Mouse (Mus musculus) gastrocnemius, adult 8-10 months (tissue): ENCODE data around the gene Gm26602. TPM values are rescaled to one million over a fixed set of nuclear protein-coding genes. Genes with fewer than 3 reads are reported as not detected.
"Not testable (repeated sequence)": the region's sequence is repeated elsewhere in the genome, so short reads cannot be mapped to it uniquely, and the experiment has no call there.

Source experiments
- DNase-seq, 2 experiments: peaks; one replicate each; pipeline ENCODE4 v3.0.0; 2022; ENCODE audit warnings: low spot score in 2 of 2
- total RNA-seq, 4 experiments: library from RNA; stranded (reverse); gene quantifications; 2 replicates each; pipeline ENCODE4 v1.2.4; 2022

The Gm26602 gene
- total RNA-seq, 4 experiments from 2014 or later, result not detected

DNA sequence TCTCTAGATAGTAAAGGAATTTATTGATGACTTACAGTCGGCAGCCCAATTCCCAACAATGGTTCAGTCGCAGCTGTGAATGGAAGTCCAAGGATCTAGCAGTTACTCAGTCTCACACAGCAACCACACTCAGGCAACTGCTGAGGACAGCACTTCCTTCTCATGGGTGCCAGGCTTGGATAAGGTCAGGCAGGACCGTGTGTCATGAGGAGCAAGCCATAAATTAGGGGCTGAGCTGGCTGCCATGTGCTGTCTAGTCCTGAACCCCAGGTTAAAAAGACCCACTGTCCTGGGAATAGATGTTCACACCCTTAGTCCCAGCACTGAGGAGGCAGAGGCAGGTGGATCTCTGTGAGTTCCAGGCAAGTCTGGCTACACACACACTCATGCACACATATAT lies 25.7 kb upstream of the Gm26602 start:
- not testable (repeated sequence) for DNase-seq

DNA sequence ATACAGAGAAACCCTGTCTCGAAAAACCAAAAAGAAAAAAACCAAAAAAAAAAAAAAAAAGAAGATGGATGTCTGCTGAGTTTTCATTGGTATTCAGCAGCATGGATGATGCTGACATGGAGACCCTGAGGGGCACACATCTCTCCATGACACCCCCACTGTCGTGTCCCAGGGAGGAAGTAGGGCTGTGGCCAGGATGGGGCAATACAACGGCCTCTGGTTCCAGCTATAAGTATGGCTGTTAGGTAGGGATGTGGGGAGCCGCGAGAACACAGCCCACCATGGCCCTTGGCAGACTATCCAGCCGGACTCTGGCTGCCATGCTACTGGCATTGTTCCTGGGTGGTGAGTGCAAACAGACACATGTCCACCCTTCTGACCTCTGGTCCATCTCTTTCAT lies 24.6 kb upstream of the Gm26602 start, which contains the start of gene Elane:
TSS of gene Elane (plus strand) at position 194 of the 400 bp plus-strand sequence.
- no peak for DNase-seq

DNA sequence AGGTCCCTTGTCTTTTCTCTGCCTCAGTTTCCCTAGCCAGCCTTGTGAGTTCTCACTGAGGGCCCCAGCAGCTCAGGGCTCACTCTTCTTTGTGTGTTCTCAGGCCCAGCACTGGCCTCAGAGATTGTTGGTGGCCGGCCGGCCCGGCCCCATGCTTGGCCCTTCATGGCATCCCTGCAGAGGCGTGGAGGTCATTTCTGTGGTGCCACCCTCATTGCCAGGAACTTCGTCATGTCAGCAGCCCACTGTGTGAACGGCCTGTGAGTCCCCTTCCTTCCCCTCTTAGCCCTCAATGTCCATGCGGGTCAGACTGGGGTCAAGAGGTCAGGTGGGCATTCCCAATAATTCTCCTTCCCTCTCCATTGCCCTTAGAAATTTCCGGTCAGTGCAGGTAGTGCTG lies 24.0 kb upstream of the Gm26602 start:
- DNase-seq, result no peak

DNA sequence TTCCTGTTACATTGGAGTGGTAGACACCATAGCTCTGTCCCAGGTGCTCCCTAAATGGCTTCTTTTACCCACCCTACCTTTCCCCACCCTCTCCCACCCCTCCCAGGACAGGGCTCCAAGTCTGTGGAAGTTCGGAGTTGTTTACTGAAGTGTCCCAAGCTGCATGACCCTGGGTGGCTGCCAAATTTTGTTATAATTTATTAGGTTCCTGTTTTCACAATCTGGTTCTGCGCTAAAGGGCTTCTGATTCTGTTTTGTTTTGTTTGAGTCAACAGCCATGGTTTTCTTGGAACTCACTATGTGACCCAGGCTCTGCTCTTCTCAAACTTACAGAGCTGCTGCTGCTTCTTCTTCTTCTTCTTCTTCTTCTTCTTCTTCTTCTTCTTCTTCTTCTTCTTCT lies 21.3 kb upstream of the Gm26602 start:
- no peak for DNase-seq

DNA sequence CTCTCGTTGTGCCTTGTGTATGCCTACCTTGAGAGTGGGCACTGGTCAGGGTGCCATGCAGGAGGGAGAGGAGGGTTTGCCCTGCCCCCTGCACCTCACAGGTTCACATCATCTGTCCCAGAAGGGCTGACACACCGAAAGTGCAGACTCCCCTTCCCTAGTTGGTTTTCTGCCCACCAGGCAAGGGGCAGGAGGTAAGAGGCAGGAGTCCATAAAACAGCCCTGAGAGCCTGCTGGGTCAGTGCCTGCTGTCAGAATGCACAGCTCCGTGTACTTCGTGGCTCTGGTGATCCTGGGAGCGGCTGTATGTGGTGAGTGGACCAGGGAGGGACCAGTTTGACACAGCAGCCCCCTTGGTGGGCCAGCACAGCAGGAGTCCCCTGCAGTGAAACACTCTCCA lies 20.0 kb upstream of the Gm26602 start, which contains the start of gene Cfd:
TSS of gene Cfd (plus strand) at position 184 of the 400 bp plus-strand sequence.
- no peak for DNase-seq

DNA sequence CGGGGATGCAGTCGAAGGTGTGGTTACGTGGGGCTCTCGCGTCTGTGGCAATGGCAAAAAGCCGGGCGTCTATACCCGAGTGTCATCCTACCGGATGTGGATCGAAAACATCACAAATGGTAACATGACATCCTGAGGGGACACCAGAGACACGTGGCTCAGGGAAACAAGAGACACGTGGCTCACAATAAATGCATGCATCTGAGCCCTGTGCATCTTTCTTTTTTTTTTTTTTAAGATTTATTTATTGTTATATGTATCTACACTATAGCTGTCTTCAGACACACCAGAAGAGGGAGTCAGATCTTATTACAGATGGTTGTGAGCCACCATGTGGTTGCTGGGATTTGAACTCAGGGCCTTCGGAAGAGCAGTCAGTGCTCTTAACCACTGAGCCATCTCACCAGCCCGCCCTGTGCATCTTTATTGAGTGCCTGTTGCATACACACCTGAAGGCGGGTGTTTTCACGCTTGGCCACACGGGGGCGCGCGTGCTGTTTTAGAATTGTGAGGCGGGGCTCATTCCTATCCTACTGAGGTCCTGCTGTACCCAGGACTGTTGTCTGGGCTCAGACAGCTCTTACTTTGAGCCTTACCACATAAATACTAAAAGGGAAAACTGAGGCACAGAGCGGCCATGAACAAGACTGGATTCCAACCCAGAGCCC lies 18.1 kb upstream of the Gm26602 start:
- DNase-seq, result peak; percentile 56 to 69

DNA sequence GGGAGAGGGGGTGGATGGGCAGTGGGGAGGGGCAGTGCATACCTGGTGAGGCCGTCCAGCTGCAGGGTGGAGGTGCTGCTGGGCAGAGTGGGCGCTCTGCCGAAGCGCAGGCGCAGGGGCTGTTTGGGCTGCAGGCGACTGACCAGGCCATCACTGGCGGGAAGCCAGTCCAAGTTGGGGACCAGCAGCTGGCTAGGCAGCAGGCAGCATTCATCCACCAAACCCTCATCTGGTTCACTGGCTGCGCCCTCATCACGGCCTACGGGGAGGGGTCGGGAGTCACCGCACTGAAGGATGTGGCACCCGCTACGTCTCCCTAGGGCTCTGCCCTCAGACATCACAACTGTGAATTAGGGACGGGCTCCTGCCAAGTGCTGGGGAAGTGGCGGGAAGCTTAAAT lies 14.3 kb upstream of the Gm26602 start:
- no peak for DNase-seq

DNA sequence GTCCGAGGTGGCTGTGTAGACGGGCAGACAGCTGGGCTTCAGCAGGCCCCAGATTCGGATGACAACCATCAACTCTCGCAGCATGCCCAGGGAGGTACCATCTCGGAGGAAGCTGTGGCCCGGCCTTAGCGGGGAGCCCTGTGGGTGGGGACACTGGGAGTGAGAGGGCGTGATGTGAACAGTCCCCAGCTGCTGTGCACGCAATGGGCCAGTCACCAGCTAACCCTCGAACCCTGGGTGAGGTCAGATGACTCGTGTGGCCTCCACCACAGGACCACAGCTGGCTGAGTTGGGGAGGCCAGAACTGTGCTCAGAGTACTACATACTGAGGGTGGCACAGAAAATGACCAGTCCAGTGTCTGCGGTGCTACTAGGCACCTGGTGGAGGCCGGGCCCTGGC lies 13.8 kb upstream of the Gm26602 start:
- no peak for DNase-seq

DNA sequence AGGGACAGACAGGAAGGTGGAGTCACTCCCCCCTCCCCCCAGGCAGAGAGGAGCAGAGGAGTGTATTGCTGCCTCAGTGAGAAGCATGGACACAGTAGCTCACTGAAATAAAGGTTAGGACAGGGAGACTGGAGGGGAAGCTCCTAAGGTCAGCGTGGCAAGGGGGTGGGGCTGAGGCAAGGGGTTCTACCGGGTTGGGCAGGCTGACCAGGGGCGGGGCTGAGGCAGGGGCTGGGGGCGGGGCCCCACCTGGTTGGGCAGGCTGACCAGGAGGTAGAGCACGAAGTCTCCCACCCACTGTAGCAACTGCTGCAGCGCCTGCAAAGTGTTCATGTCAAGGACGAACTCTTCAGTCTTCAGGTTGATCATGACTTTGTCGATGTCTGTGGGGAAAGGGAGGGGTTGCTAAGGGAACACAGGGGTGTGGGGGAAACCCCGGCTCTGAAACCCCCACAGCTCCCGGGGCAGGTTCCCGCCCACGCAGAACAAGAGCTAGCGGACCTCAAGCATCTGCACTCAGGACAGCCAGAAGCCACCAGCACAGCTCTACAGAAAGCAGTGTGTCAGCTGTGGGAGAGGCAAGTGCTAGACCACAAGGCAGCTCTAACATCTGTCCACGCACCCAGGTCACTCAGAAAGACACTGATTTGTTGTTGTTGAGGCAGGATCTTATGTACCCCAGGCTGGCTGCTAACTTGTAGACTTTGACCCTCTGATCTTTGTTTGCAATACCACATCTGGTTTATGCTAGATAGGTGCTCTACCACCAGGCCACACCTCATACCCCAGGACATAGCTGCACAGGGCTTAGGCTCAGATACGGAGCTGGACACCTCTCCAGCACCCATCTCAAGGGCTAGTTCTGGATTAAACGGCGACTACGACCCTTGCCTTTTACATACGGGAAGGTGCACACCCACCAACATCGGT lies 13.1 kb upstream of the Gm26602 start:
- DNase-seq, result no peak

DNA sequence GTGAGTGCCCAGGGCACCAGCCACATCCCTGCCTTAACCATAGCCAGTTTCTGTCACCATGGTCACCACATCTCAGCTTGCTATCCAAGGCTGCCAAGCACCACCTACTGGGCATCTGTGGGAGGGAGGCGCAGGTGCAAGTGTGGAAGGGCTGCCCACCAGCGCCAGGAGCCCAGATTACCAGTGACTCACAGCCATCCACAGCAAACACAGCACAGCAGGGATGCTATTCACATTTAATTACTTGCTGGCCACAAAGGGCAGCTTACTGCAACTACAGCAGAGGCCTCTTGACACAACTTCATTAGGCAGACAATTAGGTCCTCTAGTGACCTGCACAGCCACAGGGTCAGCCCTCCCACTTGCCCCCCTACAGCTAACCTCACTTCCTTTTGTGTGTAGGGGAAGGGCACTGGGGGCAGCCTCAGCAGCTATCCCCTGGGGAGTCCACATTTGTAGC lies 9.7 kb upstream of the Gm26602 start:
- no peak for DNase-seq

DNA sequence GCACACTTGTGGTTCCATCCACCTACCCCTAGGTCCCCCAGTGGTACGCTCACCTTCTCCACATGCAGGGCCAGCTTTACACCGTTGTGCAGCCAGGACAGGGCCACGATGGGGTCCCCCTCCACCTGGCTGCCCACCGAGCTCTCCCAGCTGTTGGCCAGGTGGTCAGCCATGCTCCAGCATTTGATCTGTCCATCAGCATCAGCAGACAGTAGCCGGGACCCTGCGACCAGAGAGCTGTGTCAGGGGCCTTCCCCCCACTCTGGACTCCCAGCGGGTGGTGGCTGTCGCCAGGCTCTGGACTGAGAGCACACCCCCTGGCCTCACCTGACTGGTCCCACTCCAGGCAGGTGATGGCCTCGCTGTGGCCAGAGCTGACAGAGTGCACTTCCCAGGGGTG lies 3.9 kb upstream of the Gm26602 start:
- DNase-seq, result no peak

DNA sequence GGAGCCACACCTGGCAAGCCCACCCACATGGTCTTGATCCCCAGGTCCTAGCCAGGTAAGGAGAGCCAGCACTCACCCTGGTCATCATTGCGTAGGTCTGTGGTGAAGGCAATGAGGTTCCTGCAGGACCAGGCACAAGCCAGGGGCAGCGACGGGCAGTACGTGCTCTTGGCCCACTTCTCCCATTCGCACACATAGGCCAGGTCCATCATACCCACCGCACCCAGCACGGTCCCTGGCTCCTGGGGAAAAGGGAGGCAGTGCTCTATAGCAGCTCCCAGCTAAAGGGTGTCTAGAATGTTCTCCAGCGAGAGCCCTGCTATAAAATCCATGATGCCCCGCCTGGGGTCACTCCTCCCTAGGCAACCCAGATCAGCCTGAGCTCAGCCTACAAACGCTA lies 3.2 kb upstream of the Gm26602 start:
- no peak for DNase-seq

DNA sequence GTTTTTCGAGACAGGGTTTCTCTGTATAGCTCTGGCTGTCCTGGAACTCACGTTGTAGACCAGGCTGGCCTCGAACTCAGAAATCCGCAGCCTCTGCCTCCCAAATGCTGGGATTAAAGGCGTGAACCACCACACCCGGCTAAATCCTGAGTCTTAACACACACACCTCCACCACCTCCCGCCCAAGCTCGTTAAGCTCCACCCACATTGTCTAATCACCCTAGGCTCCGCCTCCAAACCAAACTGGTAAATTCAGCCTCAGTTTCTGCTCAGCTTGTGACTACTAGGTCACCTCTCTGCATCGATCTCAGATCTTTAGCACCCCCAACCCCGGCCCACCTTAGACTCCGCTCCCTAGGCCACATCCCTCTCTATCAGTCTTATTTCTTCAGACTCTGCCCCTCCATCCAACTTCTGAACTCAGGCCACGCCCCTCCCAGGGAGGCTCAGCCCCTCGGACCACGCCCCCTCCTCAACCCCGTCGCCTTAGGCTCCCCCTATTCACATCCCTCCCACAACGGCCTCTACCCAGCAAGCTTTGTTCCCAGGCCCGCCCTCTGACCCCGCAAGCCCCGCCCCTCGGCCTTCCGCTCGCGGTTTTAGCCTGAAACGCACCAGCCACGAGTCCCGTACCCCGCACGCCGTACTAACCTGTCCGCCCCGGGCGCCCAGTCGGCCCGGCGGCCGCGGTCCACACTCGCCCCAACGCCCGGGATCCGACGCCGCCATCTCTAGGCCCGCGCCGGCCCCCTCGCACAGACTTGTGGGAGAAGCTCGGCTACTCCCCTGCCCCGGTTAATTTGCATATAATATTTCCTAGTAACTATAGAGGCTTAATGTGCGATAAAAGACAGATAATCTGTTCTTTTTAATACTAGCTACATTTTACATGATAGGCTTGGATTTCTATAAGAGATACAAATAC lies 2.2 kb upstream of the Gm26602 start, which contains the start of gene Med16:
TSS of gene Med16 (minus strand) at position 757 of the 925 bp plus-strand sequence.
- DNase-seq, result peak; percentile 96 to 97

DNA sequence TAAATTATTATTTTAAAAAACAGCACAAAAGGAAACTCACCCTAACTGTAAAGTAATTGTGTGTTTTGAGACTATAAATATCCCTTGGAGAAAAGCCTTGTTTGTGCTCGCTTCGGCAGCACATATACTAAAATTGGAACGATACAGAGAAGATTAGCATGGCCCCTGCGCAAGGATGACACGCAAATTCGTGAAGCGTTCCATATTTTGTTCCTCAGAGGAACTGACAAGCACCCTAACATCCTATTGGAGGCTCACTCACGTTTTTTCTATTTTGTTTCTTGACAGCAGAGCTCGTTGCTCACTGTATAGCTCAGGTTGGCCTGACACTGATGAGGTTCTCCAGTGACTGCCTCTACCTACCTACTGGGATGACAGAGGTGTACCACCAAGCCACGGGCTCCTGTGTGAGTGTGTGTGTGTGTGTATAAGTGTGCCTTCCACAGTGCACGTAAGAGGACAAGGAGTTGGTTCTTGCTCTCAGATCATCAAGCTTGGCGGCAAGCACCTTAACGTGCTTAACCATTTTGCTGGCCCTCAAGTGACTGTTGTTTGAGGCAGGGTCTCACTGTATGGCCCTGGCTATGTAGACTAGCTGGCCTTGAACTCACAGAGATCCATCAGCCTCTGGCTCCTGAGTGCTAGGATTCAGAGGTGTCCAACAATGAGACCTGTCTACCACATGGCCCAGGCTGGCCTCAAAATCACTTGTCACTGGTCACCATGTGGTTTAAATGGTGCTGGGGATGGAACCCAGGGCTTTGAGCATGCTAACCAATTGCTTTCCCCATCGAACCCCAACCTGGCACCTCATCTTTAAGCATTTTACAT lies 1.3 kb upstream of the Gm26602 start:
- DNase-seq, result no peak

DNA sequence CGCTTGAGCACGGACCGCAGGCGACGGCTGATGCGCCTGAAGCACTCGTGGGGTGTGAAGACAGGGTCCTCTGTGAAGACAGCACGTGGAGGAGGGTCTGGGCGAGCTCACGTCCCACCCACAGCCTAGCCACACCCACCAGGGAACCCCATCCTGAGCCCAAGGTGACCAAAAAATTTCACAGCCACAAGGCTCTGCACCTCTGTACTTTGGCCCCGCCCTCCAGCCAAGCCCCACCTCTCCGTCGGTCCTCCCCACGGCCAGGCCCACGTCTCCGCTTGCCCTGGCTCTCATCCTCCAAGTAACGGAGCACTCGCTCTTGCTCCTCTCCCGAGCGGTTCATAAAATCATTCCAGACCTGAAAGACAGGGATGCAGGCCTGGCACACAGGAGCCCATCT lies 1.8 kb downstream of the Gm26602 start:
- DNase-seq, result no peak

DNA sequence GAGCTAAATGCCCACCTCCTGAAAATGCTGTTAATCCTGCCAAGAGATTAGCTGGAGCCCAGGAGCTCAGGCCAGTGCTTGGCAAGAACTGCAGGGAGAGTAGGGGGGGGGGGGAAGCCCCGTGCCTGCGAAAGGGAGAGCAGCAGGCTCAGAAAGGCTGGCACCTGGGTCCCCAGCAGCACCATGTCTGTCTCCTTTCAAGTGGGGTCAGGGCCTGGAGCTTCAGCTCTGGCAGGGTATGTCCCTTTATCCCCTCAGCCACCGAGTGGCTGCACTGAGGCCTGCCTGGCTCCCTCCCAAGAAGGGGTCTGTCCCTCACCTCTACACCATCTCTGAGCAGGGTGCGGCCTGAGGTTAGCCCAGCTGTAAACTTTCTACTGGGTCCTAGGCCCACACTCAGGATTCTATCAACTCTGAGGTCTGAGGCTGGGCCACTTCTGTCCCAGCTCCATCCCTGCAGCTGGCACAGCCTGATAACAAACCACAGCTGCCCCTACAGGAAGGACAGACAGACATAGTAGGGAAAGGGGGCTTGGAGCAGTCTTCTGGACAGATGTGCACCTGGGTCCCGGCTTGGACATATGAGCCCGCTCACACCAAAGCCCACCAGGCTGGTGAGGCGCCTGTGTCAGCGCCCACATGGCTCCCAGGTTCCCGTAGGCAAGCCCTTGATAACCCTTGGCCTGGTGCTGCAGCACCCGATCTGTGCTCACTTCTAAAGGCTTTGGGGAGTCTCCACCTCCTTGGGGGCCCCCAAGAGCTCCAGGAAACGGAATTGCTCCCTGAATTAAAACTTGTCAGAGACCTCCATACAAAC lies 3.7 kb downstream of the Gm26602 start:
- no peak for DNase-seq

DNA sequence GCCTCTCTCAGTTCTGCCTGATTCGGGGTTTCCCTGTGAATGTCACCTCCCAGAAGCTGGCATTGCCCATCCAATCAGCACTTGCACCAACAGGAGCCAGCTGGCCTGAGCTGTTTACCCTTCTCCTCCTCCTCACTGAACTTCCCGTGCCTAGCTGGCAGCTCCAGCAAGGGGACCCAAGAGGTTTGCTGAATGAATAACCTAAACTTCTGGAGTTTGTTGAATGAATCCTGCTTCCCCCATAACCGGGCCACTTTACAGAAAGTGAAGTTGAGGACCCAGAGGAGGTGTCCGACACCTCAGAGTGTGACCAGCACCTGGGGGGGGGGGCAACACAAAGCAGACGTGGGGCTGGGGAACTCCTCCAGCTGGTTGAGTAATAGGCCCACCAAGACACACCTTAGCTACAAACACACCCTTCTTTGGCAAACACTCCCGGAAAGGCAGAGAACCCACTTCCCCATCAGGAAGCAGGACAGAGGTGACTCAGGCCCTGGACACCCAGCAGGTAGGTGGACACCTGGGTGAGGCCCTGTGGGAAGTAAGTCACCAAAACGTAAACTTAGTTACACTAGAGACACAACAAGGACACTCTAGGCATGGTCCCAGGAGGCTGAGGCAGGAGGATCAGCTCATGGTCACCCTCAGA lies 4.4 kb downstream of the Gm26602 start:
- DNase-seq, result no peak

DNA sequence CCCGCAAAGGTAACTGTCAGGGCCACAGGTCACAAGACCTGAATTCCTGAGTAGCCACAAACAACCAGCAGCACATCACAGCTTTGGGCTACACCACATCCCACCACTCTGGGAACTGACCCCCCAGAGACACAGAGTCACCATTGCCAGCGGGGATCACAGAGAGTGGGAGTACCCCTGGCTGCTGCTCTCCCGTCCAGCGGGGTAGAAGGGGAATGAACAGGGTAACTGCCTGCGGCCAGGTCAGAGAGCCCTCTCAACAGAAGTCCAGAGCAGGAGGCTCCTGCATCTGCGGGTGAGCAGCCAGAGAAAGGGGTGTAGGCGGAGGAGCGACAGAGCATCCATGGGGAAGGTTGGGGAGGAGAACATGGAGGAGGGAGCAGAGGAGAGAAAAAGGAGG lies 5.4 kb downstream of the Gm26602 start:
- no peak for DNase-seq
